Mouse (Mus musculus) midbrain, embryonic 15.5 days (tissue): ENCODE measurements around the gene Glrp1. TPM values are rescaled to one million over a fixed set of nuclear protein-coding genes. Genes with fewer than 3 reads are reported as not detected.

Experiments used
- ATAC-seq: fragments of 200-750 bp; cut with Nextera tagmentation; replicated peaks from 2 replicates; pipeline ENCODE4 v1.8.0; 2017; ENCODE audit warnings: moderate TSS enrichment
- H3K27ac ChIP-seq: fragments of 300-500 bp; sonication (generic); 2 replicates; pipeline ENCODE4 v1.5.1; 2015; ENCODE audit warnings: mild to moderate bottlenecking, inconsistent platforms
- H3K27me3 ChIP-seq: fragments of 300-500 bp; sonication (generic); replicated peaks from 2 replicates; pipeline ENCODE4 v1.6.1; 2015; ENCODE audit warnings: inconsistent platforms
- H3K36me3 ChIP-seq: fragments of 300-500 bp; sonication (generic); replicated peaks from 2 replicates; pipeline ENCODE4 v1.6.1; 2015; ENCODE audit warnings: inconsistent platforms
- H3K4me1 ChIP-seq: fragments of 300-500 bp; sonication (generic); 2 replicates; pipeline ENCODE4 v1.6.1; 2015; ENCODE audit warnings: inconsistent platforms
- H3K4me2 ChIP-seq: fragments of 300-500 bp; sonication (generic); 2 replicates; pipeline ENCODE4 v1.6.1; 2015; ENCODE audit warnings: inconsistent platforms, mild to moderate bottlenecking, moderate library complexity
- H3K4me3 ChIP-seq: fragments of 300-500 bp; sonication (generic); 2 replicates; pipeline ENCODE4 v1.5.1; 2015; ENCODE audit warnings: mild to moderate bottlenecking, inconsistent platforms
- H3K9ac ChIP-seq: fragments of 300-500 bp; sonication (generic); 2 replicates; pipeline ENCODE4 v1.6.1; 2015; ENCODE audit warnings: mild to moderate bottlenecking, inconsistent platforms
- H3K9me3 ChIP-seq: fragments of 300-500 bp; sonication (generic); 2 replicates; pipeline ENCODE4 v1.6.1; 2016; ENCODE audit warnings: inconsistent platforms
- WGBS: fragments of 180-500 bp; shearing (Covaris S2); methylation state at CpG from one replicate; pipeline ENCODE4 v1.1.7; 2015; ENCODE audit warnings: mixed read lengths; 5-methylcytosine and 5-hydroxymethylcytosine counted together
- polyA plus RNA-seq: library from polyadenylated mRNA; unstranded; fragments of >200 nt; fragmentation: Nextera tagmentation; extraction: Ambion mirVana; gene quantifications from 2 replicates; pipeline ENCODE4 v1.2.1, GENCODE M21; 2015

Gene Glrp1
- polyA plus RNA-seq, 1 experiment from 2014 or later, result not detected

GRCm38 (mm10) chr1:88455761-88456160 is 54.1 kb downstream of the Glrp1 start:
- H3K9me3 ChIP-seq, result no peaks in the 10 kb centered on the region
- peaks cover 14% of the 10 kb centered on the region; the same call in 1 of the 2 replicates for H3K4me1 ChIP-seq
- no peak overlapping the region for H3K4me2 ChIP-seq
- no peak overlapping the region for H3K27ac ChIP-seq
- no peak overlapping the region for H3K4me3 ChIP-seq
- no peaks in the 10 kb centered on the region for H3K27me3 ChIP-seq
- H3K36me3 ChIP-seq, result no peaks in the 10 kb centered on the region
- H3K9ac ChIP-seq, result no peak overlapping the region
- 74% methylated on average over 3 of the region's 3 CpGs for WGBS
- no peak for ATAC-seq

- no peak for ATAC-seq
- H3K4me1 ChIP-seq, result peaks cover 11% of the 10 kb centered on the region; the same call in 1 of the 2 replicates
- no peak overlapping the region for H3K4me3 ChIP-seq
- H3K9ac ChIP-seq, result no peak overlapping the region
- WGBS, result 51% methylated on average over 3 of the region's 3 CpGs
- H3K27me3 ChIP-seq, result no peaks in the 10 kb centered on the region
- no peak overlapping the region for H3K27ac ChIP-seq
- H3K9me3 ChIP-seq, result no peaks in the 10 kb centered on the region
- H3K4me2 ChIP-seq, result no peak overlapping the region
- H3K36me3 ChIP-seq, result no peaks in the 10 kb centered on the region
These were observed 55.2 kb downstream of the Glrp1 start for GRCm38 (mm10) chr1:88454703-88455102.

DNA sequence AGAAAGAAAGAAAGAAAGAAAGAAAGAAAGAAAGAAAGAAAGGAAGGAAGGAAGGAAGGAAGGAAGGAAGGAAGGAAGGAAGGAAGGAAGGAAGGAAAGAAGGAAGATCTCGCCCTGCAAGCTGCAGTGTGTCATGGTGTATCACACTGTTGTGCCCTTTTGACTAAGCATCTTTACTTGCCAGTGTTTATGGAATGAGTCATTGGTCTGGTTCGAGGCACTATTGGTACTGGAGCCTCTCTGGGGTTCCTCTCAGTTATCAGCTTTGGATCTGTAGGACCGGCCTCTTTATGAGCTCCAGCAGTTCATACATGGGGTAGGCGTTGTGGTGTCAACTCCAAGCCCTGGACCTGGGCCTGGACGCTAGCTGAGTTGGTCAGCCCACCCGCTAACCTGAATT is 57.7 kb downstream of the Glrp1 start:
- H3K4me3 ChIP-seq, result no peak overlapping the region
- peaks cover 15% of the 10 kb centered on the region for H3K4me1 ChIP-seq
- ATAC-seq, result no peak
- no peaks in the 10 kb centered on the region for H3K9me3 ChIP-seq
- H3K27ac ChIP-seq, result no peak overlapping the region
- no peak overlapping the region for H3K9ac ChIP-seq
- WGBS, result 91% methylated on average over 6 of the region's 6 CpGs
- H3K4me2 ChIP-seq, result no peak overlapping the region
- H3K36me3 ChIP-seq, result no peaks in the 10 kb centered on the region
- no peaks in the 10 kb centered on the region for H3K27me3 ChIP-seq

GRCm38 (mm10) chr1:88450668-88451067 is 59.2 kb downstream of the Glrp1 start:
- Histone ChIP-seq H3K4me1 (peaks cover 23% of the 10 kb centered on the region), H3K27ac (no peak overlapping the region), H3K9ac (no peak overlapping the region), H3K9me3 (no peaks in the 10 kb centered on the region), H3K4me2 (no peak overlapping the region), H3K36me3 (no peaks in the 10 kb centered on the region), H3K27me3 (no peaks in the 10 kb centered on the region), H3K4me3 (no peak overlapping the region)
- WGBS, result 86% methylated on average over 4 of the region's 4 CpGs
- ATAC-seq, result no peak

Other genes with a start within 250 kb of the Glrp1 start
- gene Hjurp, start 232.4 kb downstream of the Glrp1 start, polyA plus RNA-seq, result 85.4 and 86.4 TPM in 2 replicates
- 0.09 and 0.10 TPM in 2 replicates for gene Trpm8, start 232.4 kb downstream of the Glrp1 start, polyA plus RNA-seq
- gene Spp2, start 103.1 kb downstream of the Glrp1 start, polyA plus RNA-seq, result 0.69 and 0.77 TPM in 2 replicates
- 55.3 and 55.6 TPM in 2 replicates for gene Arl4c, start 192.2 kb upstream of the Glrp1 start, polyA plus RNA-seq